Comparison of ENCODE assay signal across 8 mouse cellular contexts in genomic region chr17:6317339-6317985, GRCm38 (mm10). TPM values are rescaled to one million over a fixed set of nuclear protein-coding genes. Genes with fewer than 3 reads are reported as not detected.
DNase-seq lines count a peak whose midpoint lies in the region; ATAC-seq and TF ChIP-seq lines count a peak whose summit lies in the region.
"Not testable (repeated sequence)": the region's sequence is repeated elsewhere in the genome, so short reads cannot be mapped to it uniquely, and the experiment has no call there.

Gene Dynlt1a, minus strand, starts transcription at chr17:6317500.

- 12% methylated on average over 21 of the region's 23 CpGs for WGBS in hindbrain, embryonic 11.5 days
- 6% methylated on average over 23 of the region's 23 CpGs for WGBS in lung, postnatal 0 days

- H3K4me3 ChIP-seq in hindbrain, embryonic 11.5 days (ENCODE audit: low read depth, low read length): peak within 1 kb of the TSS; percentile 31
- peak within 1 kb of the TSS; percentile 35 for H3K4me3 ChIP-seq in lung, postnatal 0 days (ENCODE audit: low read depth, low read length)

- peak; percentile 89 for ATAC-seq in hindbrain, embryonic 11.5 days (ENCODE audit: low FRiP score)
- peak; percentile 97 for ATAC-seq in lung, postnatal 0 days

- H3K9me3 ChIP-seq in hindbrain, embryonic 11.5 days (ENCODE audit: control insufficient read depth, low read length); lung, postnatal 0 days (ENCODE audit: low read length): not testable (repeated sequence)

- TF ChIP-seq CTCF in lung, postnatal 0 days (IDR thresholded peaks at IDR 0.05): not testable (repeated sequence)

- not testable (repeated sequence) for TF ChIP-seq EP300 in lung, postnatal 0 days (IDR thresholded peaks at IDR 0.05)

- peak within 1 kb of the TSS; percentile 47 for H3K4me2 ChIP-seq in hindbrain, embryonic 11.5 days (replicated peaks; ENCODE audit: low read depth, low read length)
- H3K4me2 ChIP-seq in lung, postnatal 0 days (replicated peaks; ENCODE audit: low read depth, low read length): peak within 1 kb of the TSS; percentile 52

- DNase-seq in NIH3T3 (ENCODE audit: low read depth): peak; percentile 97
- DNase-seq in cerebellum, adult 9-11 months: peak; percentile 99
- peak; percentile 86 to 95 for DNase-seq in frontal cortex, adult 2 months (ENCODE audit: extremely low spot score in 1 of 2, low spot score in 1 of 2)
- DNase-seq in hindbrain, embryonic 11.5 days (ENCODE audit: low spot score): peak; percentile 97
- peak; percentile 99 for DNase-seq in layer of hippocampus, postnatal 10 days (ENCODE audit: low spot score in 2 of 2)
- DNase-seq in lung, postnatal 0 days (ENCODE audit: low spot score): peak; percentile 83
- DNase-seq in ovary, postnatal 10 days (ENCODE audit: low spot score): peak; percentile 91
- peak; percentile 96 to 99 for DNase-seq in thymus, postnatal 10 days (ENCODE audit: low spot score in 2 of 2)

- not testable (repeated sequence) for H3K27ac ChIP-seq in hindbrain, embryonic 11.5 days (ENCODE audit: low read depth, low read length); lung, postnatal 0 days (ENCODE audit: low read length)

- H3K27me3 ChIP-seq in hindbrain, embryonic 11.5 days (ENCODE audit: control insufficient read depth, insufficient read depth, low read length); lung, postnatal 0 days (replicated peaks; ENCODE audit: insufficient read depth, low read length): not testable (repeated sequence)

- 0 out of 2 replicates have a peak within 1 kb of the TSS, but pooled peaks have one; percentile 19 for H3K9ac ChIP-seq in hindbrain, embryonic 11.5 days (ENCODE audit: low read depth, low read length)
- not testable (repeated sequence) for H3K9ac ChIP-seq in lung, postnatal 0 days (replicated peaks; ENCODE audit: low read depth)

- H3K4me1 ChIP-seq in hindbrain, embryonic 11.5 days (replicated peaks; ENCODE audit: control insufficient read depth, insufficient read depth, low read length); lung, postnatal 0 days (ENCODE audit: insufficient read depth, low read depth, low read length): not testable (repeated sequence)

- H3K36me3 ChIP-seq in hindbrain, embryonic 11.5 days (ENCODE audit: control insufficient read depth, insufficient read depth, low read length); lung, postnatal 0 days (ENCODE audit: insufficient read depth, low read length): not testable (repeated sequence)

RNA-seq across cellular contexts. Expression of gene Dynlt1a, which starts in this region (rescaled TPM):
- polyA plus RNA-seq in frontal cortex, adult 2 months (2012; rRNA removed): 11.2 and 11.6 TPM in 2 replicates
- polyA plus RNA-seq in hindbrain, embryonic 11.5 days (2014; fragmentation: Nextera tagmentation; extraction: Ambion mirVana): 37.0 and 41.8 TPM in 2 replicates
- total RNA-seq in layer of hippocampus, postnatal 10 days (2021): 10 to 100 TPM; 18.6 to 20.9 TPM
- 6.4 and 7.0 TPM in 2 replicates for polyA plus RNA-seq in lung, postnatal 0 days (2015; fragmentation: Nextera tagmentation; extraction: Ambion mirVana)
